Mouse (Mus musculus) gastrocnemius, postnatal 10 days (tissue): Measurements from ENCODE around the gene Slc29a1. TPM values are rescaled to one million over a fixed set of nuclear protein-coding genes. Genes with fewer than 3 reads are reported as not detected.
"Not testable (repeated sequence)": the region's sequence is repeated elsewhere in the genome, so short reads cannot be mapped to it uniquely, and the experiment has no call there.

Experiments used
- DNase-seq: peaks from one replicate; pipeline ENCODE4 v3.0.0; 2021; ENCODE audit warnings: mixed read lengths
- long read RNA-seq, 2 experiments: library from polyadenylated mRNA; stranded (forward); transcript quantifications; one replicate each; pipeline ENCODE4 v2.0.0; 2021
- total RNA-seq, 2 experiments: library from RNA; stranded (reverse); gene quantifications; 2 replicates each; pipeline ENCODE4 v1.2.3; 2021

The Slc29a1 gene
- total RNA-seq: 100 to 1,000 TPM in 1 of 2 experiments, 10 to 100 TPM in 1; 97.4 to 114 TPM
- long read RNA-seq, experiment 1, transcript Slc29a1-204 (12 exons, 2,216 nt): minor isoform, 33 of 257 reads
- long read RNA-seq, experiment 1, transcript Slc29a1-202 (13 exons, 1,988 nt): major isoform, 41 of 257 reads
- long read RNA-seq, experiment 1, transcript Slc29a1-201 (13 exons, 1,996 nt): minor isoform, 13 of 257 reads
- long read RNA-seq, experiment 1, partial matches to known transcripts: 32 of 257 reads
- long read RNA-seq, experiment 1, other reads (novel, unspliced or antisense): 135 of 257 reads
- long read RNA-seq, experiment 2, transcript Slc29a1-204 (12 exons, 2,216 nt): minor isoform, 28 of 223 reads
- long read RNA-seq, experiment 2, transcript Slc29a1-202 (13 exons, 1,988 nt): major isoform, 35 of 223 reads
- long read RNA-seq, experiment 2, transcript Slc29a1-201 (13 exons, 1,996 nt): minor isoform, 6 of 223 reads
- long read RNA-seq, experiment 2, partial matches to known transcripts: 35 of 223 reads
- long read RNA-seq, experiment 2, other reads (novel, unspliced or antisense): 115 of 223 reads

GRCm38 (mm10) chr17:45599446-45600242 is at the start of gene Slc29a1:
Gene Slc29a1 (minus strand): TSS chr17:45599606.
- peak; percentile 84 for DNase-seq

DNA sequence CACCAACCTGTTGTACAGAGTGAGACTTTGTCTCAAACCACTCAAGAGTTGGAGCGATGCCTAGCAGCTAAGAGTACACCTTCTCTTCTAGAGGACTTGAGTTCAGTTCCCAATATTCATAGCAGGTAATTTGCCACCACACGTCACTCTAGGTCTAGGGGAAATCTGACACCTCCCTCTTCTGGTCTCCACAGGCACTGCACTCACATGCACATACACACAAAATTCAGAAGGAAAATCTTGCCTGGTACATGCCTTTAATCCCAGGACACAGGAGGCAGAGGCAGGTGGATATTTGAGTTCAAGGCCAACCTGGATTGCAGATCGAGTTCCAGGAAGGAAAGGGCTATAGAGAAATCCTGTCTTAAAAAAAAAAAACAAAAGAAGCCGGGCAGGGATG is 44.8 kb upstream of the Slc29a1 start:
- DNase-seq: no peak

DNA sequence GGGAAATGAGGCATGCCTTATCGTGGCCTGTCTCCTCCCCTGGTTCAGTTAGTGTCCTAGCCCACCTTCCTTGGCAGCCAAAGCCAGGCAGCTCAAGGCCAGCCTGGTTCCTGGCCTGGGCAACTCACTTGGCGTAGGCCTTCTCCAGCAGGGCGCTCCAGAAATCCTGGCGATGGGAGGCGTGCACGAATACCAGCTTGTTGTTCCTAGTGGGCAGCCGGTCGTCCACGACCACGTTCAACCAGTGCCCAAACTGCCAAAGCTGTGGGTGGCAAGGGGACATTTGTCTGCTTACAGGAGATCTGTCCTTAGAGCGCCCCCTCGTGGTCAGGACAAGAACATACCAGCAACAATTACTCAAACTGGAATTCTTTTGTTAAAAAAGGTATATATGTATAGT is 43.3 kb upstream of the Slc29a1 start:
- peak; percentile 82 for DNase-seq

DNA sequence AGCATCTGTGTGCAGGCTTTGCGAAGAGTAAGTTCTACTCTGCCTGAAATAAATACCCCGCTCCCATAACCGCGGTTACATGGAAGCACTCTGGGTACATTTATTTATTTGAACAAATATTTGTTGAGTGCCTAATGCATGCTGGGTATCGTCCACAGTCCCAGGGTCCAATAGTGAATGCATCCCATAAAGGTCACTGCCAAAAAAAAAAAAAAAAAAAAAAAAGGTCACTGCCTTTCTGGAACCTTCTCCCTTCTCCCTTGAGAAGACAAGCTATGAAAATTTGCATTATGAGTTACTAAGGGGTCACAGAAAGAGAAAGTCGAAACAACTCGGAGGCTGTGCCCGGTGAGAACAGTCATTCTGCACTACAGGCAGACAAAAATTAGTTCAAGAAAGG is 42.6 kb upstream of the Slc29a1 start:
- no peak for DNase-seq

GRCm38 (mm10) chr17:45638596-45639295 is 39.3 kb upstream of the Slc29a1 start:
- no peak for DNase-seq

DNA sequence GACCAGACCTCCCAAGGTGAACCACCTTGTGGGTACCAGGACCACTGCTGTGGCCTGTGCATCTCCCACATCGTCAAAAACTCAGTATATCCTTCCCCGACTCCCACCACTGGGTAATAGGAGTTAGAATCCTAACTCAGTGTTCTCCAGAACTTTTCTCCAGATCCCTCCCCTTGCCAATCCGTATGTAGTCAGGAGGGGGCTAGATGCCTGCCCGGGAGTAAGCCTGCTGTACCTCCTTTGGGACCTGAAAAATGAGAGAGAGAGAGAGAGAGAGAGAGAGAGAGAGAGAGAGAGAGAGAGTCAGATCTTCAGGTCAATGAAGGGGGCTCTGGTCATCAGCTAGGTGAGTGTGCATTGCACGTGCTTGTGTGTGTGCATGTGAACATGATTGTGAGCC is 34.6 kb upstream of the Slc29a1 start:
- no peak for DNase-seq

GRCm38 (mm10) chr17:45631940-45632339 is 32.5 kb upstream of the Slc29a1 start:
- DNase-seq: no peak

DNA sequence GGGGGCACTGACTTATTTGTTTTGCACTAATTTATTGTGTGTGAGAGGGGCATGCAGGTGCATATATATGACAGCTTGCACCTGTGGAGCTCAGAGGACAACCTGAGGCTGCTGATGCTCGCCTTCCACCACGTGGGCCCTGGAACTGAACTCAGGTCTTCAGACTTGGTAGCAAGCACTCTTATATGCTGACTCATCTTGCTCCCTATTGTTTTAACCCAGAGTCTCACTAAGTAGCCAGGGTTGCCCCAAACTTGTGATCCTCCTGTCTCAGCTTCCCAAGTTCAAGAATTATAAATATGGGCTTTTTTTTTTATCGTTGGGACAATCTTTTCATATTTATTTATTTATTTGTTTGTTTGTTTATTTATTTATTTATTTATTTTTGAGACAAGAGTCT is 31.6 kb upstream of the Slc29a1 start:
- DNase-seq: no peak

DNA sequence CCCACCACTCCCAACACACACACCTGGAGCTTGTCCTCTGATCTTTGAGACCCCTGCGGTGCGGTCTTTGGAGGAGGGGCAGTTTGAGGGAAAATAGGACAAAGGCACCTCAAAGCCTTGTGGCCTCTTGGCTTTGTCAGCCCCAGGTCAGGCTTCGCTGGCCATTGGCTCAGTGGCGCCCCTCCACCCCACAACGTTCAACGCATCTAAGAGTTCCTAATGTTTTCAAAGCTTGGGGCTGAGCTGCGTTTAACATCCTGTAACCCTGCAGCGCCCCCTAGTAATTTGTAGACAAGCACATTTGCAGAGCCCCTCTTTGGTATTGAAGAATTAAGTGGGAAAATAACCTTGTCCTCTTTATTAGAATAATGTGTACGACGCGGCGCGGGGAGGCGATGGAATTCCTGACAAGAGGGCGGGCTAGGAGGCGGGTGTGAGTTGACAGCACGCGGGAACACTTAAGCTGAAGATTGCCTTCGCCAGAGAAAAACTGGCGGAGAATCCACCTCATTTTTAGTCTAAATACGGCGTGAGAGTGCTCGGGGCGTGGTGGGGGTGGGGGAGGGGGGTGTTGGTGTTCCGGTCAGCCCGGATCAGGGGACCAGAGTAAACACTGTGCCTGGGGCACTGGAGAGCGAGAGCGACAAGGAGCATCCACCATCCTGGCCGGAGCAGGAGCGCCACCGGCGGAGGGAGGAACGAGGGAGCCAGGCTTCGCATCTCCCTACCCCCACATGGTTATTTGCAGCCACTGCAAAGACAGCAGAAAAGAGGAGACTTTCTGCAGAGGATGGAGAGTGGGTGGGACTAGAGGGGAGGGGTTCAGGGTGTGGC is 30.7 kb upstream of the Slc29a1 start:
- DNase-seq: peak; percentile 65

DNA sequence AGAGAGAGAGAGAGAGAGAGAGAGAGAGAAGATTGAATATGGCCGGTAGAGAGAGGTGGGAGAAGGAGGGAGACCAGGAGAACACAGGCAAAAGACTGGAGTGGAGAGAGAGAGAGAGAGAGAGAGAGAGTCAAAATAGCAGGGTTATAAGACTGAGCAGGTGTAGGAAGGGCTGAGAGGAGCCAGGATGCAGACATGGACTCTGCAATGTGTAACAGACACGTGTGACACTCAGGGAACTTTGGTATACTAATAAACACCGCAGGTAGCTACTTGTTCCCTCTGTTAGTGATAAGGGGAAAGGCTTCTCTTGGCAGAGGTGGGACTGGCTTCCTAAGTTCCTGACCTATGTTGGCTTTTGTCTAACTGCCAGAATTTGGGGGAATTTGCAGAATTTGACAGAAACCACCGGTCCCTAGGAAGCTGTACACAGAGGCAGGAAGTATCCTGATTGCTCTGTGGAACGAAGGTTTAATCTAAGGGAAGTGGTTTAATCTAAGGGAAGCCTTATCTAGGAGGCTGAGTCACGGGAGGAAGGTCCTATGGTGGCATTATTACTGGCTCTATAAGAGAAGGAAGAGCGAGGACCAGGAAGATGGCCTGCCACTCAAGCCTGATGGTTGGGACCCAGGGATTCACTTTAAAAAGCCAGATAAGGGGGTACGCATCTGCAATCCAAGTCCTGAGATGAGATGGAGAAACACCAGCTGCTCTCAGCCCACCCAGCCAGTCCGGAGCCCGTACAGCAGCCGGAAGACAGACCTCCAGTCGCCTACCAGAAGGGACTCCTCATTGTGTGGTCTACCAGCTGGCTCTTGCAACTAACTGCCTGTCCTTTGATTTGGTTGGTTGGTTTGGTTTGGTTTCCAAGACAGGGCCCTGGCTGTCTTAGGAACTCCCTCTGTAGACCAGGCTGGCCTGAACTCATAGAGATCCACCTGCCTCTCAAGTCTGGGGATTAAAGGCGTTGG is 29.8 kb upstream of the Slc29a1 start:
- DNase-seq: no peak

DNA sequence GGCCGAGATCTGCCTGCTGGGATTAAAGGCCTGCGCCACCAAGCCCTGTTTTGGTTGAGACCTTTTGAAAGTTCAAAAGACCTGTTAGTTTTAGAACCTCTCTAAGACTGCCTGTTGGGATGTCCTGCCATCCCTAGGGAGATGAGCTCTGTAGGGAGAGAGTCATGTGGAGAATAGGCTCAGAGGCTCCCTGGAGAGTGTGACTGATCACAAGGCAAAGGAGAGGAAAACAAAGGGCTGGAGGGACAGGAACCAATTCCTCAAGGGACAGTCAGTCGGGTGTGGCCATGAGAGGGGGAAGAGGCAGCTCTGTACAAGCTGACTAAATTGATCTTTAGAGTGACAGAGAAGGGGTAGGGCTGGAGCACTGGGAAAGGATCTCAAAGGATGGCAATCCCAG is 28.8 kb upstream of the Slc29a1 start:
- no peak for DNase-seq

DNA sequence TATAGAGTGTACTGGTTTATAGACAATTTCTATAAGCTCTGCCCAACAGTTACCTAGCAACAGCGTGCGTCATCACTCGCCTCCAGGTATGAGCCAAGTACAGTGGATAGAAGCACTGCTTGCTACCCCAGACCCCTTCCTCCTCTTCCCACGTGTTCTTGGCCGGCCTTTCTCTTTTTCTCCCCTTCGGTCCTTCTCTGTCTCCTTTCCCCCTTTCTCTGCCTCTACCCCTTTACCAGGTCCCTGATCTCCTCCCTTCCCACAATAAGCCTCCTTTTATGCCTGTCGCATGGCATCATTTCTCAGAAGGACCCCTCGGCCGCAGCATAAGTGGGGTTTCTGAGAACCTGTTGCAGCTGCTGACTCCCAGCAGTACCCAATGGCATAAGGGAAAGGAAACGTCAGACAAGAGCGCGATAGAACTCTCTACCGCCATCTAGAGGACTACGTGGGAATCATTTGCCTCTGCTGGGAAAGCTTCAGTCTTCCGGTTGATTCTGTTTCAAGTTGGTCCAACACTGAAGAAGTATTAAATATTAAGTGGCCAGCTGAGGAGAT is 27.2 kb upstream of the Slc29a1 start:
- DNase-seq: peak; percentile 62

- not testable (repeated sequence) for DNase-seq
These were observed 24.0 kb upstream of the Slc29a1 start for GRCm38 (mm10) chr17:45623425-45623824.

GRCm38 (mm10) chr17:45619386-45620256 is 20.2 kb upstream of the Slc29a1 start:
- no peak for DNase-seq

DNA sequence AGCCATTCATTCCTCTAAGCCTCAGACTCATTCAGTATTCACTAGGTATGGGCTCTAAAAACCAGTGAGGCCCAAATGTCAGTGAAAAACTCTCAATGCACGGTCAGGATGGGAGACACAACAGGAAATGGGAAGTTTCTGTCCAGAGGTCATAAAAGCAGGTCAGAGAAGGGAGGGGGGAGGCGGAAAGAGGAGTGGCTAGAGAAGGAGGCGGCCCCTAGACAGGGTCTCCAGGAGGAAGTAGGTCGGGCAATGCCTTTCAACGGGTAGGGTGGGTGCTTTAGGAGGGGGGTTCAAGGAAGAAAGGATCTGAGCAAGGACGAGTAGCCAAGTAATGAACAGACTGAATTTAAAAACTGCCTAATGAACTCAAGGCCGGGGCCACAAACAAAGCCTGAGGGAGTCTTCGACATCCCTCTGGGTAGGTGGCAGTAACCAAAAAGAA is 19.6 kb upstream of the Slc29a1 start:
- DNase-seq: no peak

DNA sequence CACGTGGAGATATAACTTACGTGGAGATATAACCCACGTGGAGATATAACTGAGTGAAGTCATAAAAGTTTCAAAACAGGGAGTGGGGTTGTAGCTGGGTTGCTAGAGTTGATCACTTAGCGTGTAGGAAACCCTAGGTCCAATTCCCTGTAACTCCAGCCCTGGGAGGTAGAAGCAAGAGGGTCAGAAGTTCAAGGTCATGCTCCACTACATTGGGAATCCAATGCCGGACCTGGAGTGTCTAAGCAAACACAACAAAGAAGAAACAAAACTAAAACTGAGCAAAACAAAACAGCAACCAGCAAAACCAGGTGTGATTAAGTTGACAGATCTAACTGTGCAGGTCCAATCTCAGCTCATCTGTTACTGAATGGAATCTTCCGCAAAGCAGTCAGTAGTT is 18.2 kb upstream of the Slc29a1 start:
- DNase-seq: no peak

- no peak for DNase-seq
These were observed 17.3 kb upstream of the Slc29a1 start for GRCm38 (mm10) chr17:45616679-45617078.

GRCm38 (mm10) chr17:45616046-45616650 is 16.7 kb upstream of the Slc29a1 start:
- no peak for DNase-seq
